Mouse (Mus musculus) stomach, postnatal 0 days (tissue): ENCODE measurements at regions not wholly inside any gene's neighbourhood (a gene's known extent, or its start where the extent isn't known, plus 50 kb on each side); places are given as distances from the start of the nearest gene placed in this dataset.

Source experiments
- ATAC-seq: fragments of 200-750 bp; cut with Nextera tagmentation; 2 replicates; pipeline ENCODE4 v1.8.0; 2017; ENCODE audit not compliant: low FRiP score, low TSS enrichment
- DNase-seq: peaks from one replicate; pipeline ENCODE4 v3.0.0-alpha.2; 2016; ENCODE audit warnings: low spot score
- H3K27ac ChIP-seq: fragments of 300-500 bp; sonication (generic); replicated peaks from 2 replicates; pipeline ENCODE4 v1.5.1; 2014; ENCODE audit warnings: mild to moderate bottlenecking, control low read depth
- H3K27me3 ChIP-seq: fragments of 300-500 bp; sonication (generic); 2 replicates; pipeline ENCODE4 v1.6.1; 2014; ENCODE audit warnings: low read length; ENCODE audit not compliant: control insufficient read depth, insufficient read depth
- H3K36me3 ChIP-seq: fragments of 300-500 bp; sonication (generic); 2 replicates; pipeline ENCODE4 v1.6.1; 2014; ENCODE audit warnings: low read length, mixed read lengths; ENCODE audit not compliant: control insufficient read depth, insufficient read depth
- H3K4me1 ChIP-seq: fragments of 300-500 bp; sonication (generic); replicated peaks from 2 replicates; pipeline ENCODE4 v1.6.1; 2014; ENCODE audit warnings: antibody characterized with exemption; ENCODE audit not compliant: control insufficient read depth, insufficient read depth
- H3K4me2 ChIP-seq: fragments of 300-500 bp; sonication (generic); replicated peaks from 2 replicates; pipeline ENCODE4 v1.6.1; 2014; ENCODE audit warnings: low read depth, mild to moderate bottlenecking, control low read depth, moderate library complexity
- H3K4me3 ChIP-seq: fragments of 300-500 bp; sonication (generic); 2 replicates; pipeline ENCODE4 v1.5.1; 2014; ENCODE audit warnings: low read depth, low read length, control low read depth
- H3K9ac ChIP-seq: fragments of 300-500 bp; sonication (generic); 2 replicates; pipeline ENCODE4 v1.6.1; 2014; ENCODE audit warnings: mild to moderate bottlenecking, low read length, control low read depth, mixed read lengths
- H3K9me3 ChIP-seq: fragments of 300-500 bp; sonication (generic); 2 replicates; pipeline ENCODE4 v1.6.1; 2016; ENCODE audit warnings: low read length; ENCODE audit not compliant: control insufficient read depth
- CTCF ChIP-seq: IDR thresholded peaks from 2 replicates; pipeline ENCODE4 v1.5.1; 2016; ENCODE audit warnings: antibody characterized with exemption, low read depth, mild to moderate bottlenecking, moderate library complexity
- EP300 ChIP-seq: optimal IDR thresholded peaks from 2 replicates; pipeline ENCODE3; 2016; ENCODE audit warnings: antibody characterized with exemption
- WGBS: fragments of 180-500 bp; shearing (Covaris S2); extraction: QIAGEN DNeasy Blood & Tissue Kit; methylation state at CpG from one replicate; pipeline ENCODE4 v1.1.7; 2014; 5-methylcytosine and 5-hydroxymethylcytosine counted together

DNA sequence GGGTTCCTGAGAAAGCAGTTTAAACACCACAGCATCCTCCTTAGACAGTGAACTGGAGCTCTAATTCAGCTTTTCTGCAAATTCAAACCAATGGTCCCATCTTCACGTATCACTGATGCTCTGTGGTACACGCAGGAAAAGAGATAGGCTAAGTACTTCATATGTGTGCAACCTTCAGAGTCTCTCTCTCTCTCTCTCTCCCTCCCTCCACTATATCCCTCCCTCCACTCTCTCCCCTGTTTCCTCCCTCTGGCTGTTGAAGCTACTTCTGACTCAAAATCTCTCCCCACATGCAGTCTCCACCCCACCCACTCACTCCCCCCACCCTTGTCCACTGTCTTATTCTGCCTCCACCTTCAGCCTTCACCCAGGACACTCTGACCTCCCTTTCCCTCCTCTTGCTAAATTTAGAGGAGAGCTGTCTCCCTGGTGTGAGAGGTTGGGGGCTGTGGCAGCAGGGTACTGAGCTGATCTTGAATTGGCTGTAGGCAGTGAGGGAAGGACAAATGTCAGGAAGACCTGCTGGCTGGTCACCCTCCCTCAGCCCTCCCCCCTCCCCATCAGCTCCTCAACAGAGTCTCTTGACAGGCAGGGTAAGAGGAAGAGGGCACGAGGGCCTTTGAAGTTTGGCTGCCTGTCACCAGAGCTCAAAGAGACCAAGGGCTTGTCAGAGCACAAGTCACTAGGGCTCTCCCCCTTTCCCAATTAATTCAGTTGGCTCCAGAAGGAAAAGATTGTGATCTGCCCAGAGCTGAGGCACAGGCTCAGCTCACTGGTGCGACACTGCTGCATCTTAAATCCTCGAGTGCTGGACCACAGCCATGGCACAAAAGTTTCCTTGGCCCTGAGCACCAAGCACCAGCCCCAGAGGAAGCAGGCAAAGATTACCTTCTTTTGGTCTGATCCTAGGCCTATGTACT is 227.9 kb upstream of the Apob start:
- no peaks in the 10 kb centered on the region for H3K27me3 ChIP-seq
- no peak overlapping the region for H3K4me2 ChIP-seq
- no peak overlapping the region for H3K4me3 ChIP-seq
- no peaks in the 10 kb centered on the region for H3K9me3 ChIP-seq
- no peaks in the 10 kb centered on the region for H3K36me3 ChIP-seq
- 54% methylated on average over 5 of the region's 5 CpGs for WGBS
- ATAC-seq (no peak), DNase-seq (no peak)
- no peak overlapping the region for H3K9ac ChIP-seq
- TF ChIP-seq CTCF (no peak), EP300 (no peak)
- H3K27ac ChIP-seq, result no peak overlapping the region
- H3K4me1 ChIP-seq, result no peaks in the 10 kb centered on the region

- H3K9me3 ChIP-seq, result no peaks in the 10 kb centered on the region
- 87% methylated on average over 5 of the region's 5 CpGs for WGBS
- no peaks in the 10 kb centered on the region for H3K27me3 ChIP-seq
- TF ChIP-seq CTCF (no peak), EP300 (no peak)
- H3K4me3 ChIP-seq, result no peak overlapping the region
- H3K27ac ChIP-seq, result no peak overlapping the region
- H3K9ac ChIP-seq, result no peak overlapping the region
- no peak overlapping the region for H3K4me2 ChIP-seq
- H3K4me1 ChIP-seq, result no peaks in the 10 kb centered on the region
- no peak for ATAC-seq
- no peak for DNase-seq
- H3K36me3 ChIP-seq, result no peaks in the 10 kb centered on the region
Measured at GRCm38 (mm10) chr12:7754861-7755260, 222.6 kb upstream of the Apob start.

GRCm38 (mm10) chr12:7764795-7765697 is 212.4 kb upstream of the Apob start:
- no peaks in the 10 kb centered on the region for H3K36me3 ChIP-seq
- WGBS, result 86% methylated on average over 11 of the region's 11 CpGs
- no peaks in the 10 kb centered on the region for H3K27me3 ChIP-seq
- ATAC-seq (no peak), DNase-seq (no peak)
- H3K4me2 ChIP-seq, result no peak overlapping the region
- H3K4me3 ChIP-seq, result no peak overlapping the region
- no peak overlapping the region for H3K9ac ChIP-seq
- no peaks in the 10 kb centered on the region for H3K9me3 ChIP-seq
- H3K27ac ChIP-seq, result no peak overlapping the region
- H3K4me1 ChIP-seq, result no peaks in the 10 kb centered on the region
- TF ChIP-seq CTCF (no peak), EP300 (no peak)

DNA sequence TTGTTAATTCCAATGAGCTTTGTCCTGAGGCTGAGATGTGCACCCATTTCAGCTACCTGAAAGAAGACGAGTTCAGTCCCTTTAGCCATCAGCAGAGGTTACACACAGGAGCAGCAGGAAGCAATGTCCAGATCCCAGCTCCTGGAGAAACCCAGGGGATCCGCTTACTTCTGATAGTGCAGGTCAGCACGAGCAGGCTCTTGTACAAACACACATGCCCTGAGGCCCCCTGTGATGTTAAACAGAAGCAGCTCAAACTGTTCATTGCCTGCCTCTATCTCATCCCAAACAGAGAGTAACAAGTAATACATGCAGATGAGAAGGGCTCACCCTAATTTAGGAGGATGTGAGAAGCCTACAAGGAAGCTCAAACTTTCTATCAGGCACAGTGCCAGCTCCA is 203.3 kb upstream of the Apob start:
- no peaks in the 10 kb centered on the region for H3K36me3 ChIP-seq
- H3K4me1 ChIP-seq, result no peaks in the 10 kb centered on the region
- no peak overlapping the region for H3K27ac ChIP-seq
- H3K4me2 ChIP-seq, result no peak overlapping the region
- H3K9ac ChIP-seq, result no peak overlapping the region
- ATAC-seq (no peak), DNase-seq (no peak)
- H3K4me3 ChIP-seq, result no peak overlapping the region
- WGBS, result 32% methylated on average over 3 of the region's 3 CpGs
- no peaks in the 10 kb centered on the region for H3K9me3 ChIP-seq
- TF ChIP-seq CTCF (no peak), EP300 (no peak)
- H3K27me3 ChIP-seq, result no peaks in the 10 kb centered on the region

GRCm38 (mm10) chr12:7776335-7776734 is 201.1 kb upstream of the Apob start:
- Histone ChIP-seq H3K9ac (no peak overlapping the region), H3K27ac (no peak overlapping the region), H3K36me3 (no peaks in the 10 kb centered on the region), H3K27me3 (no peaks in the 10 kb centered on the region), H3K4me3 (no peak overlapping the region), H3K4me1 (no peaks in the 10 kb centered on the region), H3K9me3 (no peaks in the 10 kb centered on the region), H3K4me2 (no peak overlapping the region)
- ATAC-seq (no peak), DNase-seq (no peak)
- TF ChIP-seq EP300, result no peak
- TF ChIP-seq CTCF, result no peak
- 72% methylated on average over 3 of the region's 3 CpGs for WGBS
